Mouse (Mus musculus) erythroblast, embryonic 14.5 days (primary cell): Measurements from ENCODE around the gene Sorcs2.

Source experiments
- GATA1 ChIP-seq: IDR thresholded peaks from 2 replicates; pipeline ENCODE4 v1.6.1; 2012; ENCODE audit warnings: low read length, inconsistent platforms, mixed read lengths
- TAL1 ChIP-seq: IDR thresholded peaks from 3 replicates; pipeline ENCODE4 v1.6.1; 2012; ENCODE audit warnings: low read length, inconsistent platforms, mixed read lengths

DNA sequence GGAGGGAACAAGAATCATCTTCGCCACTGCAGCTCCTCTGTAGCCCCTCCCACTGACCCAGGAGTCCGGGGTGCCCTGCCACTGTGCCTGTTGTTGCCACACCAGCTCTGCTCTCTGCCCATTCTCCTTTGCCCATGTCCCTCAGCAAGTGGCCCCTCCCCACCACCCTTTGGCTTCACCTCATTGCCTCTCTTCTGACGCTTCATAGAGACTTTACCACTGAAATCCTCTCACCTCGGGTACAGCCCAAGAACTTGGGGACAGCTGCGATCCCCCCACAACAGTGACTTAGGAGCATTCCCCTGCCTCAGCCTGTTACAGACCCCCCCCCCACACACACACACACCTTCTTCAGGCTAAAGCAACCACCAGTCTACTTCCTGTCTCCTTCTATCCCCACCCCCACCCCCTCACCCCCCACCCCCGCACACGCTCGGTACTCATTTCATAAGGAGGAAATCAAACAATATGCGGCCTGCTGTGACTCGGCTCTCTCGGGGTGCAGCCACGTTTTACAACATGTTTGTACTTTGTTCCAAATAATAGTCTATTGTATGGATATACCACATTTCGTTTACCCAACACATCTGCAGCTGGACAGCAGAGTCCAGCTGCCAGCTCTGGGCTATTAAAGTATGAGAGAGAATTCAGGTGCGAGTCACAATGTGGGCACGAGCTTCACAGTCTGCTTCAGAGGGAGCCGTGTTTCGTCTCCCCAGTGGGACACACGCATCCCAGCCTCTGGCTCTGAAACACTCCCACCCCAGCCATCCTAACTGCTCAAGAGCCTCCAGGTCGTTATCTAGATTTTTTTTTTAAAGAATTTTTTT, 23.5 kb downstream of the Sorcs2 start:
- no peak for TF ChIP-seq GATA1
- TF ChIP-seq TAL1, result no peak
